Mouse (Mus musculus): ENCODE results near the gene Usp36.
"Not testable (repeated sequence)": the region's sequence is repeated elsewhere in the genome, so short reads cannot be mapped to it uniquely, and the experiment has no call there.

Gene Usp36

GRCm38 (mm10) chr11:118289999-118290889 lies at the start of gene Usp36:
Usp36 (minus strand) TSS chr11:118290244.
- DNase-seq = peak; percentile 100

GRCm38 (mm10) chr11:118337491-118338168 lies 47.6 kb upstream of the Usp36 start:
- no peak for DNase-seq

- DNase-seq = no peak
These were observed 43.4 kb upstream of the Usp36 start for GRCm38 (mm10) chr11:118333431-118333830.

GRCm38 (mm10) chr11:118332376-118332775 lies 42.3 kb upstream of the Usp36 start:
- DNase-seq = no peak

GRCm38 (mm10) chr11:118330777-118331176 lies 40.7 kb upstream of the Usp36 start:
- DNase-seq = no peak

- DNase-seq = no peak
These were observed 40.3 kb upstream of the Usp36 start for GRCm38 (mm10) chr11:118330361-118330760.

GRCm38 (mm10) chr11:118328947-118329346 lies 38.9 kb upstream of the Usp36 start:
- DNase-seq = no peak

- no peak for DNase-seq
These were observed 38.5 kb upstream of the Usp36 start for GRCm38 (mm10) chr11:118328511-118328910.

GRCm38 (mm10) chr11:118326991-118327971 lies 37.2 kb upstream of the Usp36 start:
- peak in 1 of 2 experiments; percentile 20 for DNase-seq

- DNase-seq = no peak
These were observed 36.4 kb upstream of the Usp36 start for GRCm38 (mm10) chr11:118326491-118326890.

GRCm38 (mm10) chr11:118324541-118324940 lies 34.5 kb upstream of the Usp36 start:
- no peak for DNase-seq

- no peak for DNase-seq
These were observed 33.9 kb upstream of the Usp36 start for GRCm38 (mm10) chr11:118323974-118324373.

GRCm38 (mm10) chr11:118322647-118323046 lies 32.6 kb upstream of the Usp36 start:
- DNase-seq = no peak

GRCm38 (mm10) chr11:118321971-118322370 lies 31.9 kb upstream of the Usp36 start:
- peak in 1 of 2 experiments; percentile 22 for DNase-seq

GRCm38 (mm10) chr11:118321500-118321899 lies 31.5 kb upstream of the Usp36 start:
- no peak for DNase-seq

GRCm38 (mm10) chr11:118318678-118319077 lies 28.6 kb upstream of the Usp36 start:
- peak in 1 of 2 experiments; percentile 11 for DNase-seq

GRCm38 (mm10) chr11:118317129-118317528 lies 27.1 kb upstream of the Usp36 start:
- peak; percentile 27 to 33 for DNase-seq

GRCm38 (mm10) chr11:118316231-118316806 lies 26.3 kb upstream of the Usp36 start:
- DNase-seq = no peak

- DNase-seq = no peak
These were observed 22.2 kb upstream of the Usp36 start for GRCm38 (mm10) chr11:118312132-118312723.

- not testable (repeated sequence) for DNase-seq
These were observed 17.9 kb upstream of the Usp36 start for GRCm38 (mm10) chr11:118307962-118308361.

- not testable (repeated sequence) for DNase-seq
These were observed 13.9 kb upstream of the Usp36 start for GRCm38 (mm10) chr11:118303959-118304358.

- no peak for DNase-seq
These were observed 8.8 kb upstream of the Usp36 start for GRCm38 (mm10) chr11:118298810-118299209.
